Mouse (Mus musculus): Measurements from ENCODE around the gene Recql. TPM values are rescaled to one million over a fixed set of nuclear protein-coding genes. Genes with fewer than 3 reads are reported as not detected.
A peak's percentile ranks its signal among the peaks of the same experiment; 100 is the strongest.

Gene Recql
- polyA plus RNA-seq, 1 experiment from 2014 or later = 11.7 TPM

DNA sequence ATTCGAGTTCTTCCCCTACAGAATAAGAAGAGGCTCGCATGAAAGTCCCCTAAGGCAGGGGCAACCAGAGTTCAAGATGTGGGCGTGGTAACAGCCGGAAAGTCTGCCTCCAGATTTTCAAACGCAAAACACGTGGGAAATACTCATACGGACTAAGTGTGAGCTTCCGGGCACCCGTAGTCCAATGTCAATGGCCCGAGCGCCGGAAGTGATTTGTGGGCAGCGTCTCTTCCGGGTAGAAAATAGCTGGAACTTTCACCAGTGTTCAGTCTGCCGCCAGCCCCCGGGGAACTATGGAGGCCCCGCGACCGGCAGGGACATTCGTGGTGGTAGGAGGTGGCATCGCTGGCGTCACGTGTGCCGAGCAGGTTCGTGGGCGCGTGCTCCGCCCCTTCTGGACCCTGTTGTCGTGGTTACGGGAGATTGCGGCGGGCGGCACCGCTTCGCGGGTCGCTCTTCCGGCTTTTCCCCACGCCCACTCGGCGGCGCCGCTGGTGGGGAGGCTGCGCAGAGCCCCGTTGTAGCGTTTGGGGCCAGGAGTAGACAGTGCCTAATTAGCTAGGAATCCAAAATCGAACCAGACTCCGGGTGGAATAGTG, 41.3 kb downstream of the Recql start, which contains the start of gene Pyroxd1:
TSS of gene Pyroxd1 (plus strand) at position 215 of the 599 bp plus-strand sequence.
- TF ChIP-seq EP300 (optimal IDR thresholded peaks at IDR 0.05) (peak; percentile 66), CTCF (IDR thresholded peaks at IDR 0.05; ENCODE audit: low read depth) (peak; percentile 8; the same call in 1 of the 2 replicates)
- Histone ChIP-seq H3K36me3 (ENCODE audit: control insufficient read depth, insufficient read depth, low read length) (no peaks in the 10 kb centered on the region), H3K4me3 (ENCODE audit: low read depth, low read length) (peak within 1 kb of the TSS; percentile 79), H3K27me3 (ENCODE audit: control insufficient read depth, insufficient read depth, low read length) (no peaks in the 10 kb centered on the region), H3K9ac (ENCODE audit: low read length) (peak within 1 kb of the TSS; percentile 77), H3K9me3 (ENCODE audit: control insufficient read depth, low read length) (no peaks in the 10 kb centered on the region), H3K27ac (replicated peaks) (peak within 1 kb of the TSS; percentile 93), H3K4me1 (replicated peaks; ENCODE audit: control insufficient read depth, insufficient read depth) (0 out of 2 replicates have a peak, but pooled peaks cover 4% of the 10 kb centered on the region), H3K4me2 (replicated peaks; ENCODE audit: low read depth) (peak within 1 kb of the TSS; percentile 56)
- peak; percentile 90 for ATAC-seq (ENCODE audit: low FRiP score, low TSS enrichment)
- peak; percentile 88 for DNase-seq (ENCODE audit: low spot score)
- under 1% methylated on average over 48 of the region's 48 CpGs for WGBS

- TF ChIP-seq CTCF (IDR thresholded peaks at IDR 0.05; ENCODE audit: low read depth) = peak; percentile 83
- no peak for TF ChIP-seq EP300 (optimal IDR thresholded peaks at IDR 0.05)
- Histone ChIP-seq H3K27me3 (ENCODE audit: control insufficient read depth, insufficient read depth, low read length) (no peaks in the 10 kb centered on the region), H3K4me2 (replicated peaks; ENCODE audit: low read depth) (no peak overlapping the region), H3K9ac (ENCODE audit: low read length) (no peak overlapping the region), H3K9me3 (ENCODE audit: control insufficient read depth, low read length) (no peaks in the 10 kb centered on the region), H3K4me1 (replicated peaks; ENCODE audit: control insufficient read depth, insufficient read depth) (0 out of 2 replicates have a peak, but pooled peaks cover 4% of the 10 kb centered on the region), H3K27ac (replicated peaks) (no peak overlapping the region), H3K4me3 (ENCODE audit: low read depth, low read length) (no peak overlapping the region), H3K36me3 (ENCODE audit: control insufficient read depth, insufficient read depth, low read length) (no peaks in the 10 kb centered on the region)
- ATAC-seq (ENCODE audit: low FRiP score, low TSS enrichment) (no peak), DNase-seq (ENCODE audit: low spot score) (peak; percentile 48)
- WGBS = 62% methylated on average over 2 of the region's 2 CpGs
Measured at GRCm38 (mm10) chr6:142343561-142343960, 43.3 kb downstream of the Recql start.

- H3K4me1 ChIP-seq (replicated peaks; ENCODE audit: control insufficient read depth, insufficient read depth) = no peaks in the 10 kb centered on the region
- WGBS = 27% methylated on average over 2 of the region's 2 CpGs
- H3K4me2 ChIP-seq (replicated peaks; ENCODE audit: low read depth) = no peak overlapping the region
- H3K9ac ChIP-seq (ENCODE audit: low read length) = no peak overlapping the region
- no peak for TF ChIP-seq CTCF (IDR thresholded peaks at IDR 0.05; ENCODE audit: low read depth)
- no peak for TF ChIP-seq EP300 (optimal IDR thresholded peaks at IDR 0.05)
- no peaks in the 10 kb centered on the region for H3K9me3 ChIP-seq (ENCODE audit: control insufficient read depth, low read length)
- no peaks in the 10 kb centered on the region for H3K27me3 ChIP-seq (ENCODE audit: control insufficient read depth, insufficient read depth, low read length)
- ATAC-seq (ENCODE audit: low FRiP score, low TSS enrichment) (no peak), DNase-seq (ENCODE audit: low spot score) (no peak)
- peak overlapping the region; percentile 40; the same call in 1 of the 2 replicates for H3K27ac ChIP-seq (replicated peaks)
- no peaks in the 10 kb centered on the region for H3K36me3 ChIP-seq (ENCODE audit: control insufficient read depth, insufficient read depth, low read length)
- no peak overlapping the region for H3K4me3 ChIP-seq (ENCODE audit: low read depth, low read length)
Measured at GRCm38 (mm10) chr6:142339576-142339975, 47.3 kb downstream of the Recql start.

DNA sequence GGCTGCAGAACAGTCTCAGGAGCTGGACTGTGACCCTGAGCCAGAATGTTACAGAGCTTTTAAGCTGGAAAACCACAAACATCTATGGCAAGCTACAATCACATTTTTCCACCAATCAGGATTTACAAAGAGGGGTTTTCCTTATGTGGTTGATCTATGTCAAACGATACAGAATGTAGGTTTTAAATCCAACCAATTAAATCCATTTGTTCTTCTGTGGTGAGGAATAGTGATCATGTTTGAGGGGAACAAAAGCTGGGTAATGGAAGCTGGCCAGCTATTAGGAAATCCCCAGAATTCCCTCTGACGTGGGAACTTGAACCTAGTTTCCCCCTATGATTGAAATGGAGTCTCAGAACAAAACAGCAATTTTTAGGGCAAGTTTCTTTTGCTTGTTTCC, 47.9 kb downstream of the Recql start:
- 58% methylated on average over 2 of the region's 2 CpGs for WGBS
- no peaks in the 10 kb centered on the region for H3K9me3 ChIP-seq (ENCODE audit: control insufficient read depth, low read length)
- H3K4me1 ChIP-seq (replicated peaks; ENCODE audit: control insufficient read depth, insufficient read depth) = no peaks in the 10 kb centered on the region
- no peak for ATAC-seq (ENCODE audit: low FRiP score, low TSS enrichment)
- no peak overlapping the region for H3K4me2 ChIP-seq (replicated peaks; ENCODE audit: low read depth)
- H3K4me3 ChIP-seq (ENCODE audit: low read depth, low read length) = no peak overlapping the region
- no peaks in the 10 kb centered on the region for H3K36me3 ChIP-seq (ENCODE audit: control insufficient read depth, insufficient read depth, low read length)
- TF ChIP-seq EP300 (optimal IDR thresholded peaks at IDR 0.05) (no peak), CTCF (IDR thresholded peaks at IDR 0.05; ENCODE audit: low read depth) (no peak)
- no peak for DNase-seq (ENCODE audit: low spot score)
- H3K9ac ChIP-seq (ENCODE audit: low read length) = no peak overlapping the region
- H3K27me3 ChIP-seq (ENCODE audit: control insufficient read depth, insufficient read depth, low read length) = no peaks in the 10 kb centered on the region
- H3K27ac ChIP-seq (replicated peaks) = peak overlapping the region; percentile 40; the same call in 1 of the 2 replicates

DNA sequence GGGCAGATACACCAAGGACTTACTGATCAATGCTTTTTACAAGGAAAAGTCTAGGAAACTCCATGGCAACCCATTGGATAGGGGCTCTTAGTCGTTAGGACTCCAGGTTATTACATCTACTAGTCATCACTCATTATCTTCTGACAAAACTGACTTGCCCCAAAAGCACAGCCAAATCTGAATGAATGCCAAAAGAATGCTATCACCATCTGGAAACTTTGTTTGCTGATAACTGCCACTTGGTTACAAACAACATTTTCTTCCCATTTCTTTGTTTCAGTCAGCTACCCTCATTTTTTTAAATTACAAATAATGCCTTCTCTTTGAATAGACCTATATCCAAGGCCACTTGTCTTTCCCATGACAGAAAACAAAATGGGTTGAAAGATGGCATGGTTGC, 57.7 kb downstream of the Recql start:
- no peak overlapping the region for H3K4me3 ChIP-seq (ENCODE audit: low read depth, low read length)
- no peaks in the 10 kb centered on the region for H3K36me3 ChIP-seq (ENCODE audit: control insufficient read depth, insufficient read depth, low read length)
- H3K4me2 ChIP-seq (replicated peaks; ENCODE audit: low read depth) = no peak overlapping the region
- TF ChIP-seq CTCF (IDR thresholded peaks at IDR 0.05; ENCODE audit: low read depth) (no peak), EP300 (optimal IDR thresholded peaks at IDR 0.05) (no peak)
- no peak for ATAC-seq (ENCODE audit: low FRiP score, low TSS enrichment)
- no peak overlapping the region for H3K27ac ChIP-seq (replicated peaks)
- H3K27me3 ChIP-seq (ENCODE audit: control insufficient read depth, insufficient read depth, low read length) = no peaks in the 10 kb centered on the region
- 47% methylated on average over 1 of the region's 1 CpGs for WGBS
- no peaks in the 10 kb centered on the region for H3K4me1 ChIP-seq (replicated peaks; ENCODE audit: control insufficient read depth, insufficient read depth)
- no peaks in the 10 kb centered on the region for H3K9me3 ChIP-seq (ENCODE audit: control insufficient read depth, low read length)
- no peak for DNase-seq (ENCODE audit: low spot score)
- no peak overlapping the region for H3K9ac ChIP-seq (ENCODE audit: low read length)

DNA sequence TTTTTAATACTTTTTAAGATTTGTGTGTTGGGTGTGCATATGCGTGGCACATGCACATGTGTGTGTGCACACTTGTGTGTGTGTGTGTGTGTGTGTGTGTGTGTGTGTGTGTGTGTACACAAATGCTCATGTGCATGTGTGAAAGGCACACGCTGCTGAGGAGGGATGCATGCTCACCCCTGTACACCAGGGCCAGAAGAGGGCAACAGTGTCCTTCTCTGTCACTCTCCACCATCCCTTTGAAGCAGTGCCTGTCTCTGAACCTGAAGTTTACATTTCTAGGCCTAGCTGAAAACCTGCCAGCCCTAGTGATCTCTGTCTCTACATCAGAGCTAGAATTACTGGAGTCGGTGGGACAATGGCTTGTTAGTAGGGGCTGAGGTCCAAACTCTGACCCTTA, 60.3 kb downstream of the Recql start:
- no peaks in the 10 kb centered on the region for H3K27me3 ChIP-seq (ENCODE audit: control insufficient read depth, insufficient read depth, low read length)
- no peak overlapping the region for H3K4me2 ChIP-seq (replicated peaks; ENCODE audit: low read depth)
- no peaks in the 10 kb centered on the region for H3K36me3 ChIP-seq (ENCODE audit: control insufficient read depth, insufficient read depth, low read length)
- TF ChIP-seq CTCF (IDR thresholded peaks at IDR 0.05; ENCODE audit: low read depth) (peak; percentile 51), EP300 (optimal IDR thresholded peaks at IDR 0.05) (no peak)
- no peak overlapping the region for H3K27ac ChIP-seq (replicated peaks)
- no peak for DNase-seq (ENCODE audit: low spot score)
- no peak overlapping the region for H3K4me3 ChIP-seq (ENCODE audit: low read depth, low read length)
- H3K9me3 ChIP-seq (ENCODE audit: control insufficient read depth, low read length) = no peaks in the 10 kb centered on the region
- ATAC-seq (ENCODE audit: low FRiP score, low TSS enrichment) = no peak
- 82% methylated on average over 3 of the region's 3 CpGs for WGBS
- no peaks in the 10 kb centered on the region for H3K4me1 ChIP-seq (replicated peaks; ENCODE audit: control insufficient read depth, insufficient read depth)
- H3K9ac ChIP-seq (ENCODE audit: low read length) = no peak overlapping the region
